20 mouse cellular contexts compared by ENCODE assay signal in genomic region chr7:26808592-26808991, GRCm38 (mm10). TPM values are rescaled to one million over a fixed set of nuclear protein-coding genes. Genes with fewer than 3 reads are reported as not detected.
DNase-seq lines count a peak whose midpoint lies in the region; ATAC-seq lines count a peak whose summit lies in the region.
"Had no signal": no experiment of that assay in that cellular context is flagged by ENCODE, and none has a peak within 500 bp of the region (broad histone marks: within the 10 kb centered on the region; RNA-seq: fewer than 3 reads in every experiment).

Gene Cyp2g1, plus strand, starts transcription at chr7:26808892.

- no peaks in the 10 kb centered on the region for H3K36me3 ChIP-seq in embryonic facial prominence, embryonic 15.5 days
- no peaks in the 10 kb centered on the region for H3K36me3 ChIP-seq in embryonic facial prominence, embryonic 10.5 days (replicated peaks)
- H3K36me3 ChIP-seq: G1E had no signal

- H3K4me3 ChIP-seq in embryonic facial prominence, embryonic 15.5 days (replicated peaks): no peak within 1 kb of the TSS
- no peak within 1 kb of the TSS for H3K4me3 ChIP-seq in embryonic facial prominence, embryonic 10.5 days

- no peak for ATAC-seq in embryonic facial prominence, embryonic 15.5 days (ENCODE audit: insufficient number of reproducible peaks, low FRiP score, low TSS enrichment, low read depth)
- ATAC-seq: activated CD4-positive, CD25-positive, alpha-beta regulatory T cell, adult 4 months; CD4-positive, CD25-positive, alpha-beta regulatory T cell, adult 4 months; Patski had no signal

- no peak within 1 kb of the TSS for H3K27ac ChIP-seq in embryonic facial prominence, embryonic 15.5 days (replicated peaks)
- H3K27ac ChIP-seq in embryonic facial prominence, embryonic 10.5 days (replicated peaks): no peak within 1 kb of the TSS

- H3K9ac ChIP-seq in embryonic facial prominence, embryonic 15.5 days: no peak within 1 kb of the TSS

- DNase-seq in embryonic facial prominence, embryonic 10.5 days (ENCODE audit: low spot score): no peak
- DNase-seq: adrenal gland, adult 2 months; adrenal gland, adult 8-10 months; adrenal gland, postnatal 10 days; adrenal gland, postnatal 14 days; adrenal gland, postnatal 25 days; adrenal gland, postnatal 36 days; B cell, adult 2 months; cerebellum, adult 11 months; cerebellum, adult 11-12 months; cerebellum, adult 18-20 months; cerebellum, adult 2 months had no signal

- H3K4me1 ChIP-seq in embryonic facial prominence, embryonic 15.5 days: no peaks in the 10 kb centered on the region
- H3K4me1 ChIP-seq in embryonic facial prominence, embryonic 10.5 days: no peaks in the 10 kb centered on the region

- no peaks in the 10 kb centered on the region for H3K9me3 ChIP-seq in embryonic facial prominence, embryonic 15.5 days (replicated peaks)
- H3K9me3 ChIP-seq in embryonic facial prominence, embryonic 10.5 days: no peaks in the 10 kb centered on the region
- H3K9me3 ChIP-seq: G1E had no signal

- no peak within 1 kb of the TSS for H3K4me2 ChIP-seq in embryonic facial prominence, embryonic 15.5 days (replicated peaks)

- 80% methylated on average over 2 of the region's 2 CpGs for WGBS in embryonic facial prominence, embryonic 15.5 days
- 97% methylated on average over 2 of the region's 2 CpGs for WGBS in embryonic facial prominence, embryonic 10.5 days

- no peaks in the 10 kb centered on the region for H3K27me3 ChIP-seq in embryonic facial prominence, embryonic 15.5 days
- no peaks in the 10 kb centered on the region for H3K27me3 ChIP-seq in embryonic facial prominence, embryonic 10.5 days (replicated peaks; ENCODE audit: low read depth, poor library complexity, severe bottlenecking)
- H3K27me3 ChIP-seq: CH12.LX, Patski had no signal

RNA-seq across cellular contexts. Expression of gene Cyp2g1, which starts in this region (rescaled TPM):
- 9.8 and 13.8 TPM in 2 replicates for polyA plus RNA-seq in embryonic facial prominence, embryonic 15.5 days (2015; fragmentation: Nextera tagmentation; extraction: Ambion mirVana)
- not detected in 2 replicates for polyA plus RNA-seq in embryonic facial prominence, embryonic 10.5 days (2016; fragmentation: Nextera tagmentation; extraction: Ambion mirVana)
- polyA plus RNA-seq: activated CD4-positive, CD25-positive, alpha-beta regulatory T cell, adult 4 months; adrenal gland, adult 2 months; brain, embryonic 14.5 days; C2C12; CD4-positive, CD25-positive, alpha-beta regulatory T cell, adult 4 months; cerebellum, adult 2 months; G1E; Patski had no signal

Comparison
In these comparisons a context has a peak if more than half of its experiments do, and no peak if none do; other contexts are left out.
1. RNA of gene Cyp2g1 (polyA plus RNA-seq): 9.8 to 13.8 TPM in embryonic facial prominence, embryonic 15.5 days; not detected in embryonic facial prominence, embryonic 10.5 days; every median in the first group is over 10 times any median in the second.